Mouse (Mus musculus): ENCODE data around the gene Gpc6.

Gpc6 gene

GRCm38 (mm10) chr14:116924876-116925601, at the start of gene Gpc6:
Gene Gpc6 (plus strand): TSS chr14:116925315.
- DNase-seq = no peak

GRCm38 (mm10) chr14:116882480-116883044, 42.6 kb upstream of the Gpc6 start:
- DNase-seq = no peak

- no peak for DNase-seq
Measured at GRCm38 (mm10) chr14:116894316-116894715, 30.8 kb upstream of the Gpc6 start.

- no peak for DNase-seq
Measured at GRCm38 (mm10) chr14:116897971-116898370, 27.1 kb upstream of the Gpc6 start.

- no peak for DNase-seq
Measured at GRCm38 (mm10) chr14:116911768-116912167, 13.3 kb upstream of the Gpc6 start.

- no peak for DNase-seq
Measured at GRCm38 (mm10) chr14:116916874-116917273, 8.2 kb upstream of the Gpc6 start.

GRCm38 (mm10) chr14:116924266-116924665, 849 bp upstream of the Gpc6 start:
- no peak for DNase-seq

- DNase-seq = no peak
Measured at GRCm38 (mm10) chr14:116925691-116926403, 732 bp downstream of the Gpc6 start.

GRCm38 (mm10) chr14:116926404-116927171, 1.5 kb downstream of the Gpc6 start:
- DNase-seq = no peak

GRCm38 (mm10) chr14:116927341-116928315, 2.5 kb downstream of the Gpc6 start:
- no peak for DNase-seq

GRCm38 (mm10) chr14:116928395-116928794, 3.3 kb downstream of the Gpc6 start:
- no peak for DNase-seq

- no peak for DNase-seq
Measured at GRCm38 (mm10) chr14:116928796-116929529, 3.8 kb downstream of the Gpc6 start.

GRCm38 (mm10) chr14:116933825-116934224, 8.7 kb downstream of the Gpc6 start:
- DNase-seq = no peak

GRCm38 (mm10) chr14:116937910-116938560, 12.9 kb downstream of the Gpc6 start:
- no peak for DNase-seq

- no peak for DNase-seq
Measured at GRCm38 (mm10) chr14:116938735-116939134, 13.6 kb downstream of the Gpc6 start.

GRCm38 (mm10) chr14:116939561-116939960, 14.4 kb downstream of the Gpc6 start:
- DNase-seq = no peak

GRCm38 (mm10) chr14:116941772-116942171, 16.7 kb downstream of the Gpc6 start:
- no peak for DNase-seq

- DNase-seq = no peak
Measured at GRCm38 (mm10) chr14:116943751-116944150, 18.6 kb downstream of the Gpc6 start.

- DNase-seq = no peak
Measured at GRCm38 (mm10) chr14:116945975-116946374, 20.9 kb downstream of the Gpc6 start.

GRCm38 (mm10) chr14:116947461-116947860, 22.3 kb downstream of the Gpc6 start:
- DNase-seq = no peak
